Mouse (Mus musculus) mouse trophoblast stem cell (cell line): Measurements from ENCODE around the gene Tspan32.

Source experiments
- in situ Hi-C, 2 experiments: fragments of 300-500 bp; cut with MseI, MboI; formaldehyde crosslinking; loops; 2 replicates in 1 of 2; 3 replicates in 1 of 2; pipeline ENCODE4 v1.15.1; 2025

The Tspan32 gene

GRCm38 (mm10) chr7:143007599-143008369 lies 2.9 kb downstream of the Tspan32 start:
- in situ Hi-C loops = no loop called here

GRCm38 (mm10) chr7:143008370-143008926 lies 3.6 kb downstream of the Tspan32 start:
- in situ Hi-C loops = no loop called here

- in situ Hi-C loops = no loop called here
Measured at GRCm38 (mm10) chr7:143008996-143009665, 4.3 kb downstream of the Tspan32 start.

- in situ Hi-C loops = no loop called here
Measured at GRCm38 (mm10) chr7:143009996-143010395, 5.2 kb downstream of the Tspan32 start.

GRCm38 (mm10) chr7:143011226-143011625 lies 6.4 kb downstream of the Tspan32 start:
- in situ Hi-C loops = no loop called here

- in situ Hi-C loops = no loop called here
Measured at GRCm38 (mm10) chr7:143012230-143012875, 7.5 kb downstream of the Tspan32 start.

GRCm38 (mm10) chr7:143013420-143014178 lies 8.8 kb downstream of the Tspan32 start:
- in situ Hi-C loops = no loop called here

GRCm38 (mm10) chr7:143014862-143015659 lies 10.2 kb downstream of the Tspan32 start:
- in situ Hi-C loops = no loop called here

GRCm38 (mm10) chr7:143015755-143016423 lies 11.0 kb downstream of the Tspan32 start:
- in situ Hi-C loops = no loop called here

GRCm38 (mm10) chr7:143016424-143017142 lies 11.7 kb downstream of the Tspan32 start:
- in situ Hi-C loops = no loop called here

- in situ Hi-C loops = no loop called here
Measured at GRCm38 (mm10) chr7:143017181-143017580, 12.3 kb downstream of the Tspan32 start.

- in situ Hi-C loops = no loop called here
Measured at GRCm38 (mm10) chr7:143020040-143020439, 15.2 kb downstream of the Tspan32 start.

- in situ Hi-C loops = no loop called here
Measured at GRCm38 (mm10) chr7:143020764-143021163, 15.9 kb downstream of the Tspan32 start.

- in situ Hi-C loops = no loop called here
Measured at GRCm38 (mm10) chr7:143021356-143022164, 16.7 kb downstream of the Tspan32 start.

- in situ Hi-C loops = no loop called here
Measured at GRCm38 (mm10) chr7:143023499-143023898, 18.7 kb downstream of the Tspan32 start.

- in situ Hi-C loops = no loop called here
Measured at GRCm38 (mm10) chr7:143024293-143024692, 19.4 kb downstream of the Tspan32 start.

GRCm38 (mm10) chr7:143025496-143025895 lies 20.6 kb downstream of the Tspan32 start:
- in situ Hi-C loops = no loop called here

- in situ Hi-C loops = no loop called here
Measured at GRCm38 (mm10) chr7:143027196-143027595, 22.4 kb downstream of the Tspan32 start.

GRCm38 (mm10) chr7:143031816-143032215 lies 27.0 kb downstream of the Tspan32 start:
- in situ Hi-C loops = no loop called here
